In the genomic region with DNA sequence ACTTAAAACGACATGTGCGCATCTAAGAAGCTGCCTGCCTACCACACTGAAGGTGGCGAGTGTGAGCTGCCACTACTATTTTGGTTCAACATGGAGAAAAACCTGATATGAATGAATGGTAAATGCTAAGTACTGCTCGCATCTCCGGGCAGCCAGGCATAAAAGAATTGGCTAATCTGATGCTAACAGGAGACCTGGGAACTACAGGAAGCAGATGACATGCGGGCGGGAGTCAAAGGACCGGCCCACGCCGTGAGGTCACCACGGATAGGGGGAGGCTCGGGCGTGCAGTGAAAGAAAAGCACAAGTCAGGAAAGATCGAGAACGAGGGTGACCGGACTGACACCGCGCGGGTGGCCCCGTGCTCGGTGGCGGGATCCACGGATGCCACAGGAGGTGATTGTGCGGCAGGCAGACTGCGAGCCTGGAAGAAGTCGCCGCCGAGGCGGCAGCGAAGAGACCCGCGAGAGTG, we compare ENCODE assay signal across 1 mouse cellular context.
TF ChIP-seq lines count a peak whose summit lies in the region.

No protein-coding gene starts in this region.

TF ChIP-seq in myocyte, 11 proteins besides CTCF, POLR2A, EP300 and RAD21 (continued from another document):
- TF ChIP-seq SRF (IDR thresholded peaks at IDR 0.05; ENCODE audit: control insufficient read depth, insufficient read length, low read depth) (no peak), MAX (IDR thresholded peaks at IDR 0.05; ENCODE audit: low read depth) (no peak), MYOD1 (IDR thresholded peaks at IDR 0.05; ENCODE audit: control insufficient read depth in 1 of 3, insufficient read length in 2 of 3, low read depth in 2 of 3) (no peak), POLR2AphosphoS2 (IDR thresholded peaks at IDR 0.05; ENCODE audit: insufficient read length, low read depth) (no peak), TCF3 (IDR thresholded peaks at IDR 0.05; ENCODE audit: insufficient read length, low read depth) (no peak), USF1 (IDR thresholded peaks at IDR 0.05; ENCODE audit: low read depth) (no peak), TCF12 (IDR thresholded peaks at IDR 0.05; ENCODE audit: insufficient read depth, poor library complexity, severe bottlenecking) (no peak), REST (IDR thresholded peaks at IDR 0.05; ENCODE audit: insufficient read depth, insufficient read length) (no peak), MYOG (IDR thresholded peaks at IDR 0.05; ENCODE audit: control insufficient read depth in 1 of 3, insufficient read depth in 1 of 3, insufficient read length in 2 of 3, low read depth in 2 of 3) (no peak), E2F4 (IDR thresholded peaks at IDR 0.05; ENCODE audit: insufficient read depth) (no peak)
